Mouse (Mus musculus): ENCODE data around the gene Nfat5. TPM values are rescaled to one million over a fixed set of nuclear protein-coding genes. Genes with fewer than 3 reads are reported as not detected.

Nfat5 gene
- polyA plus RNA-seq, 2 experiments = 17.6 to 70.1 TPM

- peaks cover 11% of the 10 kb centered on the region for H3K4me1 ChIP-seq (ENCODE audit: control insufficient read depth, insufficient read depth, low read length)
- H3K4me3 ChIP-seq (replicated peaks; ENCODE audit: low read length) = no peak overlapping the region
- TF ChIP-seq POLR2A (IDR thresholded peaks at IDR 0.05; ENCODE audit: borderline replicate concordance, extremely low read depth, insufficient read depth, insufficient read length) = no peak
- no peak overlapping the region for H3K27ac ChIP-seq (replicated peaks; ENCODE audit: low read depth, low read length)
- H3K4me2 ChIP-seq (replicated peaks; ENCODE audit: low read depth, low read length, severe bottlenecking) = no peak overlapping the region
- no peaks in the 10 kb centered on the region for H3K27me3 ChIP-seq (ENCODE audit: control insufficient read depth, insufficient read depth, low read length)
- no peak overlapping the region for H3K9ac ChIP-seq (ENCODE audit: low read depth, low read length, severe bottlenecking)
- H3K9me3 ChIP-seq (ENCODE audit: control insufficient read depth, low read length) = no peaks in the 10 kb centered on the region
- no peaks in the 10 kb centered on the region for H3K36me3 ChIP-seq (ENCODE audit: control insufficient read depth, insufficient read depth, low read length)
- DNase-seq (ENCODE audit: low spot score) (no peak), ATAC-seq (ENCODE audit: low FRiP score, low read depth) (no peak)
- WGBS = 87% methylated on average over 4 of the region's 4 CpGs
Measured at GRCm38 (mm10) chr8:107291171-107291601, 2.1 kb upstream of the Nfat5 start.

GRCm38 (mm10) chr8:107292119-107292927 is 947 bp upstream of the Nfat5 start:
- Histone ChIP-seq H3K4me1 (ENCODE audit: control insufficient read depth, insufficient read depth, low read length) (peaks cover 11% of the 10 kb centered on the region), H3K9ac (ENCODE audit: low read depth, low read length, severe bottlenecking) (peak overlapping the region; percentile 94), H3K9me3 (ENCODE audit: control insufficient read depth, low read length) (no peaks in the 10 kb centered on the region), H3K27ac (replicated peaks; ENCODE audit: low read depth, low read length) (peak overlapping the region; percentile 97), H3K4me2 (replicated peaks; ENCODE audit: low read depth, low read length, severe bottlenecking) (peak overlapping the region; percentile 69), H3K27me3 (ENCODE audit: control insufficient read depth, insufficient read depth, low read length) (no peaks in the 10 kb centered on the region), H3K36me3 (ENCODE audit: control insufficient read depth, insufficient read depth, low read length) (no peaks in the 10 kb centered on the region), H3K4me3 (replicated peaks; ENCODE audit: low read length) (peak overlapping the region; percentile 96)
- WGBS = 45% methylated on average over 18 of the region's 18 CpGs
- ATAC-seq (ENCODE audit: low FRiP score, low read depth) (peak; percentile 3; the same call in 1 of the 2 replicates), DNase-seq (ENCODE audit: low spot score) (no peak)
- no peak for TF ChIP-seq POLR2A (IDR thresholded peaks at IDR 0.05; ENCODE audit: borderline replicate concordance, extremely low read depth, insufficient read depth, insufficient read length)

GRCm38 (mm10) chr8:107293641-107294628 is 665 bp downstream of the Nfat5 start:
- H3K9ac ChIP-seq (ENCODE audit: low read depth, low read length, severe bottlenecking) = peak overlapping the region; percentile 94
- H3K4me1 ChIP-seq (ENCODE audit: control insufficient read depth, insufficient read depth, low read length) = peaks cover 11% of the 10 kb centered on the region
- peak overlapping the region; percentile 96 for H3K4me3 ChIP-seq (replicated peaks; ENCODE audit: low read length)
- no peaks in the 10 kb centered on the region for H3K27me3 ChIP-seq (ENCODE audit: control insufficient read depth, insufficient read depth, low read length)
- TF ChIP-seq POLR2A (IDR thresholded peaks at IDR 0.05; ENCODE audit: borderline replicate concordance, extremely low read depth, insufficient read depth, insufficient read length) = no peak
- H3K4me2 ChIP-seq (replicated peaks; ENCODE audit: low read depth, low read length, severe bottlenecking) = peak overlapping the region; percentile 69
- 3% methylated on average over 28 of the region's 98 CpGs for WGBS
- peak; percentile 12 for ATAC-seq (ENCODE audit: low FRiP score, low read depth)
- peak; percentile 22 for DNase-seq (ENCODE audit: low spot score)
- H3K27ac ChIP-seq (replicated peaks; ENCODE audit: low read depth, low read length) = peak overlapping the region; percentile 97
- H3K9me3 ChIP-seq (ENCODE audit: control insufficient read depth, low read length) = no peaks in the 10 kb centered on the region
- H3K36me3 ChIP-seq (ENCODE audit: control insufficient read depth, insufficient read depth, low read length) = no peaks in the 10 kb centered on the region

- peaks cover 11% of the 10 kb centered on the region for H3K4me1 ChIP-seq (ENCODE audit: control insufficient read depth, insufficient read depth, low read length)
- 56% methylated on average over 1 of the region's 1 CpGs for WGBS
- DNase-seq (ENCODE audit: low spot score) (no peak), ATAC-seq (ENCODE audit: low FRiP score, low read depth) (no peak)
- H3K4me3 ChIP-seq (replicated peaks; ENCODE audit: low read length) = peak overlapping the region; percentile 96
- no peaks in the 10 kb centered on the region for H3K27me3 ChIP-seq (ENCODE audit: control insufficient read depth, insufficient read depth, low read length)
- peak overlapping the region; percentile 69; the same call in 1 of the 2 replicates for H3K4me2 ChIP-seq (replicated peaks; ENCODE audit: low read depth, low read length, severe bottlenecking)
- H3K36me3 ChIP-seq (ENCODE audit: control insufficient read depth, insufficient read depth, low read length) = peaks cover 4% of the 10 kb centered on the region; the same call in 1 of the 2 replicates
- no peak overlapping the region for H3K27ac ChIP-seq (replicated peaks; ENCODE audit: low read depth, low read length)
- H3K9ac ChIP-seq (ENCODE audit: low read depth, low read length, severe bottlenecking) = no peak overlapping the region
- H3K9me3 ChIP-seq (ENCODE audit: control insufficient read depth, low read length) = no peaks in the 10 kb centered on the region
- no peak for TF ChIP-seq POLR2A (IDR thresholded peaks at IDR 0.05; ENCODE audit: borderline replicate concordance, extremely low read depth, insufficient read depth, insufficient read length)
Measured at GRCm38 (mm10) chr8:107295450-107295849, 2.2 kb downstream of the Nfat5 start.

- no peaks in the 10 kb centered on the region for H3K27me3 ChIP-seq (ENCODE audit: control insufficient read depth, insufficient read depth, low read length)
- no peak overlapping the region for H3K4me2 ChIP-seq (replicated peaks; ENCODE audit: low read depth, low read length, severe bottlenecking)
- H3K4me1 ChIP-seq (ENCODE audit: control insufficient read depth, insufficient read depth, low read length) = no peaks in the 10 kb centered on the region
- TF ChIP-seq POLR2A (IDR thresholded peaks at IDR 0.05; ENCODE audit: borderline replicate concordance, extremely low read depth, insufficient read depth, insufficient read length) = no peak
- no peak for DNase-seq (ENCODE audit: low spot score)
- no peaks in the 10 kb centered on the region for H3K36me3 ChIP-seq (ENCODE audit: control insufficient read depth, insufficient read depth, low read length)
- H3K9ac ChIP-seq (ENCODE audit: low read depth, low read length, severe bottlenecking) = no peak overlapping the region
- no peak overlapping the region for H3K27ac ChIP-seq (replicated peaks; ENCODE audit: low read depth, low read length)
- no peak overlapping the region for H3K4me3 ChIP-seq (replicated peaks; ENCODE audit: low read length)
- no peaks in the 10 kb centered on the region for H3K9me3 ChIP-seq (ENCODE audit: control insufficient read depth, low read length)
- ATAC-seq (ENCODE audit: low FRiP score, low read depth) = no peak
Measured at GRCm38 (mm10) chr8:107311876-107312275, 18.6 kb downstream of the Nfat5 start.

Data from limb, embryonic 14.5 days (tissue).